Mouse (Mus musculus): Measurements from ENCODE around the gene Atp2c1. TPM values are rescaled to one million over a fixed set of nuclear protein-coding genes. Genes with fewer than 3 reads are reported as not detected.

Atp2c1 gene
- polyA plus RNA-seq (2017; shearing (Covaris generic)): 91.4 TPM

GRCm38 (mm10) chr9:105527219-105527618, at the start of gene Atp2c1:
Atp2c1 (minus strand) TSS chr9:105527319.

GRCm38 (mm10) chr9:105395218-105395627, 131.9 kb downstream of the Atp2c1 start, which contains the start of the genes Aste1 and Nek11:
Aste1 (plus strand) TSS chr9:105395392.
Nek11 (minus strand) TSS chr9:105395524.

Other genes with a start within 250 kb of the Atp2c1 start
- gene Aste1, start 131.9 kb downstream of the Atp2c1 start, polyA plus RNA-seq (2017; shearing (Covaris generic)): 24.8 TPM
- gene Nek11, start 131.8 kb downstream of the Atp2c1 start, polyA plus RNA-seq (2017; shearing (Covaris generic)): not detected
- gene Pik3r4, start 115.7 kb upstream of the Atp2c1 start, polyA plus RNA-seq (2017; shearing (Covaris generic)): 28.2 TPM